Mouse (Mus musculus) adipocyte (in vitro differentiated cells): ENCODE data around the gene Tcf19.
A peak's percentile ranks its signal among the peaks of the same experiment; 100 is the strongest.
"Not testable (repeated sequence)": the region's sequence is repeated elsewhere in the genome, so short reads cannot be mapped to it uniquely, and the experiment has no call there.

Source experiments
- DNase-seq: peaks from one replicate; pipeline ENCODE4 v3.0.0-alpha.2; 2016; ENCODE audit warnings: low spot score

Gene Tcf19

DNA sequence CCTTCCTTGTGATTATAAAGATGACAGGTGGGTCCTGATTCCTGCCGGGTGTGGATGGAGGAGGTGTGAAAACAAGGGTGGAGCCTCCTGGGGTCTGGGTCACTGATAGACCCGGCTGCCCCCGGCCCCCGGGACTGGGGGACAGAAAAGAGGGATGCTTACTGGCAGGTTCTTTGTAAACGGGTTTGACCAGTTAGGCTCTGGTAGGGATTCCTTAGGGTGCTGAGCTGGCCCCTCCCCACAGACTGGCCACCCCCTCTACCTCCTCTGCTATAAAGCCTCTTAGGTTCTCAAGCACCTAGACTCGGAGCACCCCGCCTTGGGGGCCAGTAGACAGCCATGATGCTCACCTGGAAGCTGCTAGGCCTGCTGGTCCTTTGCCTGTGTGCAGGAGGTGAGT is 16.3 kb upstream of the Tcf19 start, which contains the start of gene Psors1c2:
Psors1c2 (plus strand) TSS at position 301 of the 400 bp plus-strand sequence.
- DNase-seq: no peak

DNA sequence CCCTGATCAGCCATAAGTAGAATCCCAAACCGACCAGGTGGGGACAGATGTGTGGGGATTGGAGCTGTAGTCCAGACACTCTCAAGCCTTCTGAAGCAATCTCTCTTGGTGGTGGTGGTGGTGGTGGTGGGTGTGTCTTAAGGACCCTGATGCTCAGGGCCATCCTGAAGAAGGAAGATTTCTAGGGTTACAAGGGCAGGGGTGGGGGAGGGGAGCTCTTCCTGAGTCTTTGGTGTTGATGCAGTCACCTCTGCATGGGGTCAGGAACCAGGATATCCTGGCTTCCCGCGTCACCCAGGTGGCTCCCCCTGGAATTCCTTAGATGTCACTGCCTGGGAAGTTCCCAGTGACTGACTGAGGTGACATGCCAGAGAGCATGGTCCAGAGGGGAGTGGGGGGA is 15.7 kb upstream of the Tcf19 start:
- no peak for DNase-seq

DNA sequence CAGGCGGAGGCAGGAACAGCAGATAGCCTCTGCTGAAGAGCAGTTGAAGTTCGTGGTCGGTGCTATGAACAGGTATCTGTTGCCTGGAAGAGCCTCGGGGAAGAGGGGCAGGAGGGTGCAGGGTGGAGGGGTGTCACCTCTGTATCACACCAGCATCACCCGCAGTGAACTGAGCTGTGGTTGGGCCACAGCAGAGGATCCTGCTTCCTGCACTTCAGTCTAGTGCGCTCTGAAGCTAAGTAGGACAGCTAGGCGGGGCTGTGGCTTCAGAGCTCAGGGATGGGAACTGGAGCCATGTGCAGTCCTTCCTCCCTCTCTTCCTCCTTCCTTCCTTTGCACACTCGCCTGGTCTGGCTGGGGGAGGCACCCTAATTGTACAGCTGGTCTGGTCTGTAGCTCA is 10.0 kb upstream of the Tcf19 start:
- no peak for DNase-seq

DNA sequence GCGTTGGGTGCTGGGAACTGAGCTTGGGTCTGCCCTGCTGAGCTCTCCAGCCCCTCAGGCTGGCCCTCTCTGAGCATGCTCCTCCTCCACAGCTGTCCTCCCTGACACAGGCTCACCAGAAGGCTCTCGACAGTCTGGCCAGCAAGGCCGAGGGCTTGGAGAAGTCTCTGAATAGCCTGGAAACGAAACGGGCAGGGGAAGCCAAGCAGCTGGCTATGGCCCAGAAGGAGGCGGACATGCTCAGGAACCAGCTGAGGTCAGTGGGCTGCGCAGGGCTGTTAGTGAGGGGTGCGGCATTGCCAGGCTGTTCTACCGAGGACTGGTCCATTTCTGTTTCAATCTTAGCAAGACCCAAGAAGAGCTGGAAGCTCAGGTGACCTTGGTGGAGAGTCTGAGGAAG is 7.7 kb upstream of the Tcf19 start:
- DNase-seq: no peak

DNA sequence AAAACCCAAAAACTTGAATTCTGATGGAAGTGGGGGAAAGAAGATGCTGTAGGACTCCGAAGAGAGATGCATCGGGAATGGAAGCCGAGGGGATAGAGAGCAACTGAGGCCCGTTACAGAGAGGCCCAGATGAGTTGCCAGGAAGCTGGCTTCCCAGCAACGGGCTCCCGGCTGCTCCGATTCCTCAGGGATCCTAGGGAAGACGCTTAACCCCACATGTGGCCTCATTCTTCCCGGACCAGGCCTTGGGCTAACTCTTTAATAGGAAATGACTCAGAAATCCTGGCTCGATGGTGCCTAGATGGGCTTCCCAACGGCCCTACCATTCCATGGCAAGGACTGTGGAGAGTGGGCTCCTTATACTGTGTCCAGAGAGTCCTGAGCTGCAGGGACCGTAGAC is 902 bp upstream of the Tcf19 start:
- DNase-seq: peak; percentile 58

DNA sequence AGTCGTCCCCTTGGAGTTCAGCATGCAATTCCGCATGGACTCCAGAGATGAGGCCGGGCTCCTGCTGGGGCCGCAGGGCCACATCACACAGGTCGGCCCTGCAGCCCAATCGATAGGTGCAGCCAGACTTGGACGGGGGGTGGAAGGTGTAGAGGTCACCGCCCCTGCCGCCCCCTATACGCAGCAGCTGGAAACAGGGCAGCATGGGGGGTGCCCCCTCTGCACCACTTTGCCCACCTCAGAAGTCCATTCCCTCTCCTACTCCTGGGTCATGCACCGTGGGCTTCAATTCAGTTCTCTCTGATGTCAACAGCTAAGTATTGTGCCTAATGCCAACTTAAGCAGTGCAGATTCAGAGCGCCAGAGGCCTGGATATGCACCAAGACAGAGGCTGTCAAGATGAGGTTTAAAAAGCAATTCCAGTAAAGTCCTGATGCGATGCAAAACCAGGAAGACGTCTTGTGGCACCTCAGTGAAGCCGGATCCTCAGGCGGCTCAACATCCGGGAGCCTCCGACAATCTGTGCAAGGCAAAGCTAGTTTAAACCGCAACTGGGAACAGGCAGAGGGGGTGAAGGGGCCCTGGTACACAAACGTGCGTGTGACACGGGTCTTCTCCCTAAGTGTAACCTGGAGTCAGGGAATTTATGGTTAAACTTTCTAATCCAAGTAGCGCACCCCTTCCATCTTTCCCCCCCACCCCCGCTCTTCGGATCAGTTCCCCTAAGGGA is 548 bp downstream of the Tcf19 start:
- peak; percentile 57 for DNase-seq

DNA sequence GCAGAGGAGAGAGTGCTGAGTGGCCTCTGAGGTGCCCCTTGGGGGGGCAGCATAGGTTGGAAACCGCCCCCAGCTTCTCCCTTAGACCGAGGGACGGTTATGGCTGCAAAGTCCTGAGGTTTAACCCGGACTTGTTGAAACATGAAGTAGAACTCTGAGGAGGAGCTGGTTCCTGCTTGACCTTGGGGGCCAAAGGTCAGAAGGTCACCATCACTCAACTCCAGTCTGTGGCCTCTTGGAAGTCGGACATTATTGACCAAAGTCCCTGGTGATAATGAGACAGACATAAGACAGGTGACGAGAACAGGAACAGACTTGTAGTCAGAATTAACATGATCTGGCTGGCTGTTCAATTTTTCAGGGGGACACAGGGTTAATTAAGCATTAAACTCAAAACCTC is 1.9 kb downstream of the Tcf19 start:
- DNase-seq: no peak

DNA sequence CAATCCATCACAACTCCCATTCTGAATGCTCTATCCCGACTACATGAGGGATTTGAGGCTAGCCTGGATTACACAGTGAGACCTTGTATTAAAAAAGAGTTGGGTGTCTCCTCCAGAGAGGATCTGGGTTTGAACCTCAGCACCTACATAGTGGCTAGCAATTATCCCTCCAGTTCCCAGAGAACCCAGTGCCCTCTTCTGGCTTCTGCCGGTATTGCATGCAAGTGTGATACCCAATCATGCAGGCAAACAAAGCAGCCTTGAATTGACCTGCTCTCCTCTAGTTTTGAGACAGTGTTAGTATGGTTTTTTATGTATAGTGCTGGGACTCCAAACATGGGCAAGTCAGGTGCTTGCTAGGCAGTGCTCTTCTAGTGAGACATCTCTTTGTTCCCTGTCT is 2.7 kb downstream of the Tcf19 start:
- DNase-seq: peak; percentile 74

DNA sequence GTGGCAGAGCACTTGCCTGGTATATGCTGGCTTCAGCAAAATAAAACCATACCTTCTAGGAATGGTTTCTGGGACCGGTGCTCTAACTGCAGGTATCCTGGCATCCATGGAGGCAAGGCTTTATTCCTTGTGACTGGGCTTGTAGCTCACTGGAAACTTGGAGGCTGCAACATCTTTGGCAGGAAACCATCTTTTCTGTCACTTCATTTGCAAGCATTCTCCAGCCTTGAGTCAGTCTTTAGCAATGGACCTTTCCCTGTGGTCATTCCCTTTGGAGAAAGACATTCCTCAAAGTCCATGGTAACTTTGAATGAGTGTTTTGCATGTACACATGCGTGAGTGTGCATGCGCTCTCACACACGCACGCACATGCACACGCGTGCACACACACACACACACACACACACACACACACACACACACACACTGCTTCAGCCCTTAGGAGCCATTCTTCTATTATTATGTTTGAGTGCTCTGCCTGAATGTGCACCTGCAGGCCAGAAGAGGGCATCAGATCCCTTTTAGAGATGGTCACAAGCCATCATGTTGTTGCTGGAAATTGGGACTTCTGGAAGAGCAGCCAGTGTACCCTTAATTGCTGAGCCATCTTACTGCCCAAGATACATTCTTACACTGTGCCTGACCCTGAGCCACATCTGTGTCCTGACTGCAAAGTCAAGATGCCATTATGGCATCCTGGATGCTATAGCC is 3.6 kb downstream of the Tcf19 start:
- peak; percentile 41 for DNase-seq

DNA sequence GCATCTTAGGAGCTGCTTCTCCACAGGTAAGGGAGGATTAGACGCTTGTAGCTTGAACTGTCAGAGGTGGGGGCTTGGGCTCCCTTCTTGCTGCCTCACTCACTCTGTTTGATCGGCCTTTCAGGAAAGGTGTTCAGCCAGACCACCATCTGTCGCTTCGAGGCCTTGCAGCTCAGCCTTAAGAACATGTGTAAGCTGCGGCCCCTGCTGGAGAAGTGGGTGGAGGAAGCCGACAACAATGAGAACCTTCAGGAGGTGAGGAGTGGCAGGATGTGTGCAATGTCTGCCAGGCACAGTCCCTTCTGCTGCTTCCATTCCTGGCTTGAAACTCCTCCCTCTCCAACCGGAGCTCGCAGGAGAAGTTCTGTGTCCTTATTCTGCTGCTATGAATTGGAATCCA is 7.3 kb downstream of the Tcf19 start:
- no peak for DNase-seq

DNA sequence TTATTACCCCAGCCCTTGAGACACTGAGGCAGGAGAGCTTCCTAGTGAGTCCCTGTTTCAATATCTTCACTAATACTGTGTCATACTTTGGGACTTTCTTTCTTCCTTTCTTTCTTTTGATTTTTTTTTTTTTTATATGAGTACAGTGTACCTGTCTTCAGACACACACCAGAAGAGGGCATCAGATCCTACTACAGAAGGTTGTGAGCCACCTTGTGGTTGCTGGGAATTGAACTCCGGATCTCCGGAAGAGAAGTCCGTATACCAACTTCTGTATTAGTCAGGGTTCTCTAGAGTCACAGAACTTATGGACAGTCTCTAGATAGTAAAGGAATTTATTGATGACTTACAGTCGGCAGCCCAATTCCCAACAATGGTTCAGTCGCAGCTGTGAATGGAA is 8.3 kb downstream of the Tcf19 start:
- DNase-seq: not testable (repeated sequence)

DNA sequence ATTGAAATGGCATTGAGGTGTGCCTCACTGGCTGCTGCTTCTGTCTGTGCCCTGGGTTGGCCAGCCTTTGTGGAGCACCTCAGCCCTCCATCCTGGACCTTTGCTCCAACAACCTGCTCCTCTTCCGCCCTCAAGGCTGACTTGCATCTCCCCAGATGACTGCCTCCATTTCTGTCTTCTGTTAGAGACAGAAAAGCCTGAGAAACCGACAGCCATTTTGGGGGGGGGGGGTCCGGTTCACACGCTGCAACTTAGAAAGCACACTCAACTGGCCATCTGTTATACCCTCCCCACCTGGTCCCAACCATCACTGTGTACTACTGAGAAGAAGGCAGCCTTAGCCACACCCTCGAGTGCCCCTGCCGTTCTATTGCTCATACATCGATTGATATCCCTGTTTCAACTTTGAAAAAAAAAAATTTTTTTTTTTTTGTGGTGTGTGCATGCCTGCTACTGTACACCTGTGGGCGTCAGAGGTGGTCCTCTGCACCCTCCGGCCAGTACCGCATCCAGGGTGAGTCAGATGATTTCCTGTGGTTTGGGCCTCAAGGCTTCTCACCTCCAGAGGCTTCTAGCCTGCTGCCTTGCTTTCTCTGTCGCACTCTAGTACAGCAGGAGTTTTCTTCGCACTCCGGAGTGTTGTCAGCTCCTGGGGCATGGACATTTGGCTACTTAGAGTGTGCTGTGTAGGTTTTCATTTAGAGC is 8.9 kb downstream of the Tcf19 start:
- no peak for DNase-seq

DNA sequence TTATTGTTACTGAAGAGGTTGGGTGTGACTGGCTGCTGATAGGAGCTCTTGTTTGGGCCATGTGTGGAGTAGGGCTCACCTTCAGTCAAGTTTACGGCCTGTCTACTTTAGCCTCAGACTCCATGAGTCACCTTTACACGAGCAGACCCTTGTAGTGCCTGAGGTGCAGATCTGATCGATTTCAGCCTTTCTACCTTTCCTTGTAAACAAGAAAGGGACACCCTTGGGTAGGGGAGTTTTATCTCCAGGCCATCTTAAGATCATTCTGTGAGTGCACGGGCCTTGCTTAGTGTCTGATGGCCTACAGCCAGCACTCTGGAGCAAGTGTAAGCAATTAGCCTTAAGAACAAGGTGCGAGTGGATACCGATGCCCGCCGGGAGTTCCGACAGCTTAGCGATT is 9.7 kb downstream of the Tcf19 start:
- DNase-seq: no peak

DNA sequence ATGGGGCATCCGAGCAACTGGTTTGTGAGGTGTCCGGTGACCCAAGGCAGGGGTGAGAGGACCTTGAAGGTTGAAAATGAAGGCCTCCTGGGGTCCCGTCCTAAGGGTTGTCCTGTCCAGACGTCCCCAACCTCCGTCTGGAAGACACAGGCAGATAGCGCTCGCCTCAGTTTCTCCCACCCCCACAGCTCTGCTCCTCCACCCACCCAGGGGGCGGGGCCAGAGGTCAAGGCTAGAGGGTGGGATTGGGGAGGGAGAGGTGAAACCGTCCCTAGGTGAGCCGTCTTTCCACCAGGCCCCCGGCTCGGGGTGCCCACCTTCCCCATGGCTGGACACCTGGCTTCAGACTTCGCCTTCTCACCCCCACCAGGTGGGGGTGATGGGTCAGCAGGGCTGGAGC is 10.8 kb downstream of the Tcf19 start, which contains the start of gene Pou5f1:
Pou5f1 (plus strand) TSS at position 243 of the 400 bp plus-strand sequence.
- no peak for DNase-seq

DNA sequence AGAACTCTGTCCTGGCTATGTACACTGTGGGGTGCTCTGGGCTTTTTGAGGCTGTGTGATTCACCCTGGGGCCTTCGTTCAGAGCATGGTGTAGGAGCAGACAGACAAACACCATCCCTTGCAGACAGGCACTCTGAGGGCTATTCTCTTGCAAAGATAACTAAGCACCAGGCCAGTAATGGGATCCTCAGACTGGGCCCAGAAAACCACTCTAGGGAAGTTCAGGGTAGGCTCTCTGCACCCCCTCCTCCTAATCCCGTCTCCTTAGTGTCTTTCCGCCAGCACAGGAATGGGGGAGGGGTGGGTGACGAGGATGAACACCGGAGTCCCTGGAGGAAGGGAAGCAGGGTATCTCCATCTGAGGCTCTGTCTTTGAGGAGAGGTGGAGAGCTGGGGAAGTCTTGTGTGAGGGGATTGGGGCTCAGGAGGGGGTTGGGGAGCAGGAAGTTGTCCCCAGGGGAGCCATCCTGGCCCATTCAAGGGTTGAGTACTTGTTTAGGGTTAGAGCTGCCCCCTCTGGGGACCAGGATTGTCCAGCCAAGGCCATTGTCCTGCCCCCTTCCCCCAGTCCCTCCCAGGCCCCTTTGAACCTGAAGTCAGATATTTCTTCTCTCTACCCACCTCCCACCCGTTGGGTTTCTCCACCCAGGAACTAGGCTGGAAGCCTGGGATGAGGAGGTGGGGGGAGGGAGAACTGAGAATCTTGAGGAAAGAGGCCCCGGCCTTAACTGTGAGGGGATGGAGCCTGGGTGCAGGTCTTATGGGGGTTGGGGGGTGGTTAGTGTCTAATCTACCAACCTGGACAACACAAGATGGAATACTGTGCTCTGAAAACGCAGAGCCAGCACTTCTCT is 11.8 kb downstream of the Tcf19 start:
- DNase-seq: no peak

DNA sequence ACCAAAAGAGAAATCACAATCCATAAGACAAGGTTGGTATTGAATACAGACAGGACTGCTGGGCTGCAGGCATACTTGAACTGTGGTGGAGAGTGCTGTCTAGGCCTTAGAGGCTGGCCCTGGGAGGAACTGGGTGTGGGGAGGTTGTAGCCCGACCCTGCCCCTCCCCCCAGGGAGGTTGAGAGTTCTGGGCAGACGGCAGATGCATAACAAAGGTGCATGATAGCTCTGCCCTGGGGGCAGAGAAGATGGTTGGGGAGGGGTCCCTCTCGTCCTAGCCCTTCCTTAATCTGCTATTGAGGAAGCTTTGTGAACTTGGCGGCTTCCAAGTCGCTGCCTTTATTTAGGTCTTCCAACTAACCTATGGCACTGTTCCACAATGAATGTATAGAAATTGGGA is 12.8 kb downstream of the Tcf19 start:
- DNase-seq: no peak

DNA sequence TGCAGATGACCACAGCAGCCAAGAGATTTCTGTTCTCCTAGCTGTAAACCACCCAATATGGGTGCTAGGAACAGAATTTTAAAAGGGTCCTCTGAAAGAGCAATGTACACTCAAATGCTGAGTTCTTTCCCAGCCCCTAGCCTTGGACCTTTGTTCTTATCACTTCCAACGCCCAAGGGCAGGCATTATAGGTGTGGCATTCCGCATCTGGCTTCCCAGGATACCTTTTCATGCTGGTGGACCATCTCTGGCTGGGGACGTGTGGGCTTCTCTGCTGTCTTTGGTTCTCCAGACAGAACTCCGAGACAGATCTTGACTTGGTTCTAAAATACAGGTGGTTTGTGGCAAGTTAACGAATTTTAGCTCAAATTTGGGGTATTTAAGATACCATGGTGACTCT is 13.9 kb downstream of the Tcf19 start:
- DNase-seq: no peak

DNA sequence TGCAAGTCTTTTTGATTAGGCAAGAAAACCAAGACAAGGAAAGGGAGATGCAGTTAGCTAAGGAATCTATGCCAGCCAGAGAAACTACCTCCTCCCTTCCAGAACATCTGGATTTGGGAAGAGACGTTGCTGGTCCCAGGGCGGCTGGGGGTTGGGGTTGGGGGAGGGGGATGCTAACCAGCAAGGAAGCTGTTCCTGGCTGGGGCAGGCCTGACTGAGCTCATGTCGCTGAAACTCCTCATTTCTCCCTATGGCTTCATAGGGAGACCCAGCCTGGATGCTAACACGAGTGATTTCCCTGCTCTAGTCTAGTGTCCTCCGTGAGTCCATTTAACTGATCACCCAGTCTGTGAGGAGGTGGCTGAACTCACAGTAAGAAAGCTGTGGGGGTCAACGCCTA is 14.4 kb downstream of the Tcf19 start:
- no peak for DNase-seq

DNA sequence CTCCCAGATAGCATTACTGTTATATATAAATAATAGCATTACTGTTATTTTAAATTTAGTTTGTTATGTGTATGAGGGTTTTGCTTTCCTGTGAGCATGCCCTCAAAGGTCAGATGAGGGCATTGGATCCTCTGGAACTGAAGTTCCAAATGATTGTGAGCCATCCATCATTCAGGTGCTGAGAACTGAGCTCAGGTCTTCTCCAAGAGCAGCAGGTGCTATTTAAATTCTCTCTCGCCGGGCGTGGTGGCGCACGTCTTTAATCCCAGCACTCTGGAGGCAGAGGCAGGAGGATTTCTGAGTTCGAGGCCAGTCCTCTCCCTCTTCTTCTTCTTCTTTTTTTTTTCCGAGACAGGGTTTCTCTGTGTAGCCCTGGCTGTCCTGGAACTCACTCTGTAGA is 19.5 kb downstream of the Tcf19 start:
- no peak for DNase-seq

DNA sequence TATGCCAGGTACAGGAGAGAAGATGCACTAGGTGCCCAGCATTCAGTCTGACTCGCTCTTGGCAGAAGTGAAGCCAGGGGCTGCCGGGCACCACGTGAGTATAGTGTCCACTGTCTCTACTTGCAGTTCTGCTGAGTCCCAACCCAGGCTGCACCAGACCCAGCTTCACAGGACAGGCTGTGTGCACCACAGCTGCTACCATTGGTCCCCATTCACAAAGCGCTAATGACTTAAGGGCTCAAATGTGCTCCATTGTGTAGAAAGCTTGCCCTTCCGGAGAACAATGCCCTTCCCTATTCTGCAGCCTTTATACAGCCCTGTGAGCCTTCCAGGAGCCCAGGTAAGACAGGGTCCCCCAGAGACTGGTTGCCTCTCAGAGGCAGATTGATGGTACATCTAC is 26.3 kb downstream of the Tcf19 start:
- no peak for DNase-seq

DNA sequence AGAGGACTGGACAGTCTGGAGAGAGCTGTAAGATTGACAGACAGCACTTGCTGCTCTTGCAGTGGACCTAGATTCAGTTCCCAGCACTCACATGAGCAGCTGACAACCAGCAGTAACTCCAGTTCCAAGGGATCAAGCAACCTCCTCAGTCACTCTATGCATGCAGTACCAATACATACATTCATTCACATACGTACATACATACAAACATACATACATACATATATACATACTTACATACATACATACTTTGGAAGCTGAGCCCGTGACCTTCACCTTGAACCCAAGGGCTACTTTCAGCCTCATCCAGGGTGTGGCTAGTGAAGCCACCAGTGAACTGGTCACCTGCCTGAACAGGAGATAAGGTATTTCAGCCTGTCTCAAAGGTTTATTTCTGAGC is 28.6 kb downstream of the Tcf19 start:
- DNase-seq: no peak

DNA sequence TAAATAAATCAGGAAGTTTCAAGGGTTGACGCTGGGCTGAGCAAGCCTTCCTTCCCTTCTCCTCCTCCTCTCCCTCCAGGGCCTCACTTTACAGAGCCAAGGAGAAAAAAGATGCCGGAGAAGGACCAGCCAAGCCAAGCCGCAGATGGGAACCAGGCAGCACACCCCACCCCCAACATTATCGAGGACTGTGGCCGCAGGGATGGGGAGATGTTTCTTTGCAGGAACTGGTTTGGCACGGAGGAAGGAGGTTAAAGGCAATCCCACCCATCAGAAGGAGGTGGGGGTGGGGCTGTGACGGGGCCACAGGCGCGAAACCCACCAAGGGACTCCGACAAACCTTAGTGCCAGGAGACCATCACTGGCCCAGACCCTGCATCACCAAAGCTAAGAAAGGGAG is 29.9 kb downstream of the Tcf19 start:
- no peak for DNase-seq
